Mouse (Mus musculus) liver, adult (tissue): ENCODE results near the gene Muc13.

ENCODE experiments used
- GATA4 ChIP-seq: IDR thresholded peaks from 2 replicates; pipeline ENCODE4 v1.6.1; 2014; ENCODE audit warnings: mild to moderate bottlenecking, low read length; ENCODE audit not compliant: insufficient replicate concordance

Muc13 gene

GRCm38 (mm10) chr16:33793846-33794791 is at the start of gene Muc13:
Muc13 (plus strand) TSS chr16:33794037.
- TF ChIP-seq GATA4 = no peak

DNA sequence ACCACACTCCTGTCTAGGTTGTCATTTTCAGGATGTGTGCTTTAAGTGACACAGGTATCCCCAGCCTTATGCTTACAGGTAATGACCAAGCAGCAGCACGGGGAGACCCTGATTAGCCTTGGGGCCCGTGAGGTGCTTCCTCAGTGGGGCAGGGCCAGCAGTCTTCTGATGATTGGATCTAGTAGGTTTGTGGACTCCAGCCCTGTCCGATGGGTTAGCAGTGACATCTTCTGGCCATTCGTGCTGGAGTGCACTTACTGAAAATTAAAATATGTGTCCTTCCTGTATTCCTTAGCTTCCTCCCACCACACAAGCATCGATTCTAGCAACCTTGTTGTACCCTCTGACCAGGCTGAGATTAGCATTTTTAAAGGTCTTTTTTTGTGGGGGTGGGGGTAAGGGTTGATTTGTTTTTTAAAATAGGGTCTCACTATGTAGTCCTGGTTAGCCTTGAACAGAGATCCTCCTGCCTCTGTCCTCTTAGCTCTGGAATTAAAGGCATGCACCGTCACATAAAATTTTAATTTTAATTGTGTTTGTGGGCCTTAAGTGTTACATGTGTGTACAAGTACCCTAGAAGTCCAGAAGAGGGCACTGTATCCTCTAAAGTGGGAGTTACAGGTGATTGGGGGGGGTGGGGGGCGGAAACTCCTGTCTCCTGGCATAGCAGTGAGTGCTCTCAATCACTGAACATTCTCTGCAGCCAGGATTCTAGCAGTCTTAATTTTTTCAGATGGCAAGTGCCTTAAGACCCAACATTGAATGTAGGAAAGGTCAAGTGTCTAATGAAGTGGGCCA is 49.0 kb upstream of the Muc13 start:
- no peak for TF ChIP-seq GATA4

DNA sequence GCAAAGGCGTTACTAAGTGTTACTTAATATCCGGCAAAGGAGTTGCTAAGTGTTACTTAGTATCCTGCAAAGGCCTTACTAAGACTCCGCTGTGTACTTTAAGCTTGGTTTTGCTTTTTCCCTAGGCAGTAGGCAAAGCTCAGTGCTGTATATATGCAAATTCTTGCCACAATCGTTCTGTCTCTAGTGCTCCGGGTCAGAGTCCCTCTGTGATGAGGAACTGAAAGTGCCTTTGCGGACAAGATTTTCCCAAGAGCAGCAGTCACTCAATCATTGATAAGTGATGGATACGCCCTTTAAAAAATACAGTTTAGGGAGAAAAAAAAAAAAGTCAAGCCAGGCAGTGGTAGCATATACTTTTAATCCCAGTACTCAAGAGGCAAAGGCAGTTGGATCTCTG is 48.4 kb upstream of the Muc13 start:
- no peak for TF ChIP-seq GATA4

- no peak for TF ChIP-seq GATA4
Observed at GRCm38 (mm10) chr16:33746074-33746676, 47.7 kb upstream of the Muc13 start.

DNA sequence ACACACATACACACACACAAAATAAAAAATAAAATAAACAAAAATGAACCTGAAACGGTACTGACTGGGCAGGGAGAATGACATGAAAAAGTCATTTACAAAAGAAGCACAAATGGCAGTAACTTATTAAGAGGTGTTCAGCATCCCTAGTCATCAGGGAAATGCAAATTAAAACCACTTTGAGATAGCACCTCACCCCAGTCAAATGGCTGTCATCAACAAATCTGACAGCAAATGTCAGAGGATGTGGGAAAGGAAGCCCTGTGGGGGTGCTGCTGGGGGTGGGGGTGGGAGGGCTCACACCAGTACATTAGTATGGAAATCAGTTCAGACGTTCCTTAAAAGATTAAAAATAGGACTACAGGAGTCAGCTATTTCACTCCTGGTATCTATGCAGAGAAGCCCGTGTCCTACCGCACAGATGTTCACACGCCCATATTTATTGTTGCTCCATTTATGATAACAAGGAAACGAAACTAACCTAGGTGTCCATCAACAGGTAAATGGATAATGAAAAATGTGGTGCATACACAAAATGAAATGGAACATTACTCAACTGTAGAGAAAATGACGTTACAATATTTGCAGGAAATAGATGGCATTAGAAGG is 46.4 kb upstream of the Muc13 start:
- no peak for TF ChIP-seq GATA4

DNA sequence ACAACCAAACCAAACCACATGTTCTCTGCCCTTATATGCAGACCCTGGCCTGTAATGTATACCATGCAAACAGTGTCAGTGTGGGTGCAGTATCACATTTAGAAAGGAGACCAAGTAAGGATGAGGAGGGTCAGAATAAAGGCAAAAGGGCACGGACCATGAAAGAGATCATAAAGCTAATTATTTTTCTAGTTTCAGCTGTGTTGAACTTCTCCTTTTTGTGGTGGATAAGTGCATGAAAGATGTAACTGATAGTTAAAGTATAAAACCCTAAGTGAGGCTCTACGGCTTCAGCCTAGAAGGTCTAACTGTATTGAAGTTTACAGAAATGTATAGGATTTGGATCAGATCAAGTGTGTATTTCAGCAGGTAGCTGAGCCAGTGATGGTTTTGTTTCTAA is 45.8 kb upstream of the Muc13 start:
- no peak for TF ChIP-seq GATA4

GRCm38 (mm10) chr16:33751152-33751551 is 42.7 kb upstream of the Muc13 start:
- no peak for TF ChIP-seq GATA4

DNA sequence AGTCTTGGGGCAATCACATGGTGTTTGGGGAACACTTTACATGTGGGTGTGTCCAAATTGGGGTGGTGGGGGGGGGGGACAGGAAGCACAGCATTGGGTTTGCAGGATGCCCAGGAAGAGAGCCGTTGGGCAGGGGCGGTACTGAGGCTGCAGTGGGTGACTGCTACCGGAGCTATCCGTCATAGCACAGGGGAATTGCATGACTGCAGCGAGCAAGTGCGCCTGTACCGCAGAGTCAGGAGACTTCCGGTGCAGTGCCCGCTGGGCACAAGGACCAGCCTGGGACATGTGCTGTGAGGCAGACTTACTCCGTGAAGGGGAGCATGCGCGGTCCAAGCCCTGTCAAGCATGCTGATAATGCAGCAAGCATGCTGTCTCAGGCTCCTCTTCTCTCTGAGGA is 42.2 kb upstream of the Muc13 start:
- TF ChIP-seq GATA4 = no peak

DNA sequence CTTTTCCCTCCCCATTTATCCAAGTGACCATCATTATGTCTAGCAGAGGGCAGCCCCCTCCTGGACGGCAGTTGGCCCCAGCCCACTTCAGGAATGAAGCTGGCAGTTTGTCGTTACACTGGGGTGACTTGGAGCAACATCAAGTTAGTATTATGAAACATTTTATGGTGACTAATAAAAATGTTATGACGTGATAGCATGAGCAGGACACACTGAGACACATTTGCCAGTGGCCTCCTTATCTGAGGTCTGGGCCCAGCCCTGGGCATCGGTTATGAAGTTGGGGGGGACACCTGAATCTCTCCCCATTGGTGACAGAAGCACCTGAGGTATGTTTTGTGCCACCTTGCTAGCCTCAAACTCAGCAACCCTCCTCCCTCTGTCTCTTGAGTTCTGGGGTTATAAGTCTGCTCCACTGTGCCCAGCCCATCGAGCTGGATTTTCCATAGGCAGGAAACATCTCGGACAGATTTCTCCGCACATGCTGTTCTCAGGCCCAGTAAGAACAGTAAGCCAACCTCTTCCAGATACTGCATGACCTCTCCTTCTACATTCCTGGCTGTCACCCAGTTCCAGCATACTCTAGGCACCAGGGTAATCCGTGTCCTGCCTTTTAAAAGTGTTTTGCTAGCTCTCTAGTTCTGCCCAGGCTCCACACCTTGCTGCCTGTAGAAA is 40.8 kb upstream of the Muc13 start:
- TF ChIP-seq GATA4 = no peak

- TF ChIP-seq GATA4 = no peak
Observed at GRCm38 (mm10) chr16:33755293-33755692, 38.5 kb upstream of the Muc13 start.

GRCm38 (mm10) chr16:33755961-33756360 is 37.9 kb upstream of the Muc13 start:
- TF ChIP-seq GATA4 = no peak

DNA sequence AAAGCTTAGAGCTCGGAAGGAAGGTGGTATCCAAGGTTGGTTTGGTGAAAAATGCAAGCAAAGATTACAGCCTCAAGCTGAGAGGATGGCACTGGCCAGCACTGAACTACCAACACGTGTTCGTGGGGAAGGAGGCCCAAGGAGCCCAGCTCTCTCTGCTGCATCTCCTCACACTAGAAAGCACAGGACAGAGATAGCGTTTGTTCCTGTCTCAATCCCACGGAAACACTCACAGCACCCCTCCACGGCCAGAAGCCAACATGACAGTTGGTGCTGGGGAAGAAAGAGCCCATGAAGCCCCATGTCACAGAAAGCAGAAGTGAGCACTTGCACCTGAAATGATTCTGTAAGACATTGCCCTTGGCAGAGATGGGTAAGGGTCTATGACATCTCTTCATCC is 37.4 kb upstream of the Muc13 start:
- no peak for TF ChIP-seq GATA4

GRCm38 (mm10) chr16:33759207-33759606 is 34.6 kb upstream of the Muc13 start:
- no peak for TF ChIP-seq GATA4

- TF ChIP-seq GATA4 = no peak
Observed at GRCm38 (mm10) chr16:33760542-33760941, 33.3 kb upstream of the Muc13 start.

DNA sequence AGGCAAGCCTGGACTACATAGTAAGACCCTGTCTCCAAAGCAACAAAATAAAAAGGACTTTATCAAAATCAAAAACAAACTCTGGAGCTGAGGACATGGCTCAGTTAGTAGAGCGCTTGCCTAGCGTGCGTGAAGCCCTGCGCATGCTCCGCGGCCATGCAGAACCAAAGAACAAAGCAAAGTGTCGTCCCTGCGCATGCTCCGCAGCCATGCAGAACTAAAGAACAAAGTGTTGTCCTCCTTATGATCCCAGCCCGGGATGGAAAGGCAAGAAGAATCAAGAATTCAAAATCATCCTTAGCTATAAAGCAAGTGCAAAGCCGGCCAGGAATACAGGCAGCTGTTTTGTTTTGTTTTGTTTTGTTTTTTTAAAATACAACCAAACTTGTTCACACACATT is 32.8 kb upstream of the Muc13 start:
- TF ChIP-seq GATA4 = no peak
